Mouse (Mus musculus) neutrophil, adult 5-6 weeks (primary cell): ENCODE results near the gene Peli2. TPM values are rescaled to one million over a fixed set of nuclear protein-coding genes. Genes with fewer than 3 reads are reported as not detected.

Experiments used
- ATAC-seq: fragments of 151-379, 151-347 bp; 2 replicates; pipeline ENCODE4 v1.8.0; 2017; ENCODE audit warnings: mild to moderate bottlenecking, moderate TSS enrichment; ENCODE audit not compliant: insufficient number of reproducible peaks, poor library complexity, low FRiP score, severe bottlenecking; ENCODE audit errors: extremely low read depth
- total RNA-seq: library from RNA; stranded (forward); fragments of 200-1000 nt; gene quantifications from 2 replicates; pipeline ENCODE4 v1.2.3, GENCODE M21; 2017

The Peli2 gene
- total RNA-seq, 1 experiment from 2014 or later, result 7.0 TPM

- ATAC-seq, result no peak
Measured at GRCm38 (mm10) chr14:48249909-48250308, 129.3 kb downstream of the Peli2 start.

- ATAC-seq, result no peak
Measured at GRCm38 (mm10) chr14:48251381-48251979, 130.9 kb downstream of the Peli2 start.

GRCm38 (mm10) chr14:48253183-48253582 lies 132.6 kb downstream of the Peli2 start:
- ATAC-seq, result no peak

- no peak for ATAC-seq
Measured at GRCm38 (mm10) chr14:48254696-48255095, 134.1 kb downstream of the Peli2 start.

GRCm38 (mm10) chr14:48255290-48255689 lies 134.7 kb downstream of the Peli2 start:
- no peak for ATAC-seq

GRCm38 (mm10) chr14:48257759-48258158 lies 137.1 kb downstream of the Peli2 start:
- no peak for ATAC-seq

- no peak for ATAC-seq
Measured at GRCm38 (mm10) chr14:48258696-48259366, 138.2 kb downstream of the Peli2 start.

- no peak for ATAC-seq
Measured at GRCm38 (mm10) chr14:48263146-48263545, 142.5 kb downstream of the Peli2 start.

GRCm38 (mm10) chr14:48266710-48267109 lies 146.1 kb downstream of the Peli2 start:
- ATAC-seq, result no peak

- ATAC-seq, result no peak
Measured at GRCm38 (mm10) chr14:48278291-48278690, 157.7 kb downstream of the Peli2 start.

- no peak for ATAC-seq
Measured at GRCm38 (mm10) chr14:48286949-48287348, 166.3 kb downstream of the Peli2 start.

GRCm38 (mm10) chr14:48287581-48287980 lies 167.0 kb downstream of the Peli2 start:
- no peak for ATAC-seq

GRCm38 (mm10) chr14:48288600-48288999 lies 168.0 kb downstream of the Peli2 start:
- no peak for ATAC-seq

GRCm38 (mm10) chr14:48289602-48290599 lies 169.3 kb downstream of the Peli2 start:
- ATAC-seq, result no peak

- no peak for ATAC-seq
Measured at GRCm38 (mm10) chr14:48293498-48293897, 172.9 kb downstream of the Peli2 start.

- no peak for ATAC-seq
Measured at GRCm38 (mm10) chr14:48295410-48295809, 174.8 kb downstream of the Peli2 start.

GRCm38 (mm10) chr14:48295815-48296271 lies 175.2 kb downstream of the Peli2 start:
- ATAC-seq, result no peak

GRCm38 (mm10) chr14:48296820-48297219 lies 176.2 kb downstream of the Peli2 start:
- ATAC-seq, result no peak

GRCm38 (mm10) chr14:48302471-48303186 lies 182.0 kb downstream of the Peli2 start:
- no peak for ATAC-seq
